20 mouse cellular contexts compared by ENCODE assay signal in the genomic region with DNA sequence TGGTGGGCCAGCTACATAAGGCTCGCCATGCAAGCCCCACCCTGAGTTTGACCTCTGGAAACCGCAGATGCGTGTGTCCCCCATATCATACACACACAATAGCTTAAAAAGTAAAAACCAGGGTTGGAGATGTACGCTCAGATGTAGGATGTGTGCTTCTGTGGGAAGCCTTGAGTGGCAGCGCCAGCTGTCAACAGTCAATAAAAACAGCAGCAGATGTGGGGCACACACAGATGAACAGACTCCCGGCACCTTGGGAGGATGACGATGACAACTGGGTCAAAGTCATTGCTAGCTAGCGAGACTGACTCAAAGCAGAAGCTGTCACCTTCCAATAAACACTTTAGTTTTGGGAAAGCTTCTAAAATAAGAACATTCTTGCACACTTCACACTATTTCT. TPM values are rescaled to one million over a fixed set of nuclear protein-coding genes. Genes with fewer than 3 reads are reported as not detected.
"Had no signal": no experiment of that assay in that cellular context is flagged by ENCODE, and none has a peak within 500 bp of the region (broad histone marks: within the 10 kb centered on the region; RNA-seq: fewer than 3 reads in every experiment).

No protein-coding gene starts in this region.

- DNase-seq: lung, adult 18-20 months; lung, embryonic 14.5 days; lung, postnatal 10 days; lung, postnatal 4 days; midbrain, embryonic 14.5 days; right cerebral cortex, adult 18-20 months; right cerebral cortex, postnatal 25 days; right cerebral cortex, postnatal 4 days; spleen, adult 18-20 months; thymus, adult 2 months; thymus, postnatal 25 days; thymus, postnatal 4 days had no signal

- H3K4me2 ChIP-seq: lung, embryonic 14.5 days; midbrain, embryonic 12.5 days; neural tube, embryonic 12.5 days; stomach, embryonic 15.5 days had no signal

- H3K27me3 ChIP-seq: midbrain, embryonic 12.5 days; neural tube, embryonic 12.5 days; stomach, embryonic 15.5 days had no signal

- ATAC-seq: midbrain, embryonic 16.5 days had no signal

- H3K9me3 ChIP-seq: midbrain, embryonic 10.5 days; midbrain, embryonic 12.5 days; neural tube, embryonic 12.5 days; stomach, embryonic 15.5 days had no signal

- H3K27ac ChIP-seq: midbrain, embryonic 10.5 days; midbrain, embryonic 12.5 days; neural tube, embryonic 12.5 days; stomach, embryonic 15.5 days; stomach, postnatal 0 days had no signal

- H3K4me1 ChIP-seq: midbrain, embryonic 10.5 days; midbrain, embryonic 12.5 days; neural tube, embryonic 12.5 days had no signal

- H3K4me3 ChIP-seq: midbrain, embryonic 10.5 days; midbrain, embryonic 12.5 days; neural tube, embryonic 12.5 days; stomach, embryonic 15.5 days had no signal

- H3K9ac ChIP-seq: lung, embryonic 14.5 days; midbrain, embryonic 12.5 days; neural tube, embryonic 12.5 days; stomach, embryonic 15.5 days had no signal

RNA-seq across cellular contexts. Expression of a gene that starts 31.8 kb away (rescaled TPM):
- total RNA-seq: megakaryocyte, adult 5-6 weeks; megakaryocyte-erythroid progenitor cell, adult 5-6 weeks had no signal
